Mouse (Mus musculus): ENCODE measurements at regions not wholly inside any gene's neighbourhood (a gene's known extent, or its start where the extent isn't known, plus 50 kb on each side); places are given as distances from the start of the nearest gene placed in this dataset.

DNA sequence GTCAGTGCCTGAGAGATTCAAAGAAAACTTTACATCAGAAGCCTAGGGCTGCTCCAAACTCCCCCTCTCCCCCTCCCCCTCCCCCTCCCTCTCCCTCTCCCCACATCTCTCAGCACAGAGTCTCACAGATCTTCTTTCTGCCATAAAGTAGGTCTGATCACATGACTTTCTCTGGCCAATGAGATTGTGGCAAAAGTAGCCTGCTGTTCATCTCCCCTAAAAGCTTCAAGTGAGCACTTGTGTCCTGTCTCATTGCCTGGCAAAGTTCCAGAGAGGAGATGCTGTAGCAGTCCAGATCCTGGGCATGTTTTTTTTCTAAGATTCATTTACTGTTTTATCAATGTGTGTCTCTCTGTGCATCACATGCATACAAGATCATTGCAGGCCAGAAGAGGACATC, 234.5 kb upstream of the Mgmt start:
- TF ChIP-seq CTCF (IDR thresholded peaks at IDR 0.05; ENCODE audit: borderline replicate concordance, insufficient read depth, low read length): no peak
- TF ChIP-seq POLR2A (IDR thresholded peaks at IDR 0.05; ENCODE audit: low read depth, low read length): no peak

Data from embryonic fibroblast, embryonic 13.5 days (primary cell).